Mouse (Mus musculus) limb, embryonic 11.5 days (tissue): ENCODE data around the gene Mat2a. TPM values are rescaled to one million over a fixed set of nuclear protein-coding genes. Genes with fewer than 3 reads are reported as not detected.

Experiments
- ATAC-seq: fragments of 200-750 bp; cut with Nextera tagmentation; 2 replicates; pipeline ENCODE4 v1.8.0; 2017; ENCODE audit warnings: low read depth; ENCODE audit not compliant: insufficient number of reproducible peaks, low FRiP score, low TSS enrichment
- DNase-seq: peaks from one replicate; pipeline ENCODE4 v3.0.0-alpha.2; 2015; ENCODE audit warnings: low spot score
- H3K27ac ChIP-seq: fragments of 300-500 bp; sonication (generic); replicated peaks from 2 replicates; pipeline ENCODE4 v1.5.1; 2014; ENCODE audit warnings: low read depth, mild to moderate bottlenecking, low read length
- H3K27me3 ChIP-seq: fragments of 300-500 bp; sonication (generic); 2 replicates; pipeline ENCODE4 v1.6.1; 2014; ENCODE audit warnings: mild to moderate bottlenecking, low read length, mixed read lengths; ENCODE audit not compliant: control insufficient read depth, insufficient read depth
- H3K36me3 ChIP-seq: fragments of 300-500 bp; sonication (generic); 2 replicates; pipeline ENCODE4 v1.6.1; 2014; ENCODE audit warnings: mild to moderate bottlenecking, low read length, moderate library complexity, mixed read lengths; ENCODE audit not compliant: control insufficient read depth, insufficient read depth
- H3K4me1 ChIP-seq: fragments of 300-500 bp; sonication (generic); 2 replicates; pipeline ENCODE4 v1.6.1; 2014; ENCODE audit warnings: low read length, mixed read lengths; ENCODE audit not compliant: control insufficient read depth, insufficient read depth
- H3K4me2 ChIP-seq: fragments of 300-500 bp; sonication (generic); 2 replicates; pipeline ENCODE4 v1.6.1; 2014; ENCODE audit warnings: low read depth, mild to moderate bottlenecking, moderate library complexity; ENCODE audit not compliant: severe bottlenecking
- H3K4me3 ChIP-seq: fragments of 300-500 bp; sonication (generic); 2 replicates; pipeline ENCODE4 v1.5.1; 2014; ENCODE audit warnings: low read depth, low read length
- H3K9ac ChIP-seq: fragments of 300-500 bp; sonication (generic); 2 replicates; pipeline ENCODE4 v1.6.1; 2014; ENCODE audit warnings: mild to moderate bottlenecking, low read length
- H3K9me3 ChIP-seq: fragments of 300-500 bp; sonication (generic); 2 replicates; pipeline ENCODE4 v1.6.1; 2016; ENCODE audit warnings: low read length; ENCODE audit not compliant: control insufficient read depth
- WGBS: fragments of 180-500 bp; shearing (Covaris S2); extraction: QIAGEN DNeasy Blood & Tissue Kit; methylation state at CpG from one replicate; pipeline ENCODE4 v1.1.7; 2014; 5-methylcytosine and 5-hydroxymethylcytosine counted together
- polyA plus RNA-seq: library from polyadenylated mRNA; unstranded; fragments of >200 nt; fragmentation: Nextera tagmentation; extraction: Ambion mirVana; gene quantifications from 2 replicates; pipeline ENCODE4 v1.2.1, GENCODE M21; 2014

Mat2a gene
- polyA plus RNA-seq, 1 experiment from 2014 or later = 490 TPM

DNA sequence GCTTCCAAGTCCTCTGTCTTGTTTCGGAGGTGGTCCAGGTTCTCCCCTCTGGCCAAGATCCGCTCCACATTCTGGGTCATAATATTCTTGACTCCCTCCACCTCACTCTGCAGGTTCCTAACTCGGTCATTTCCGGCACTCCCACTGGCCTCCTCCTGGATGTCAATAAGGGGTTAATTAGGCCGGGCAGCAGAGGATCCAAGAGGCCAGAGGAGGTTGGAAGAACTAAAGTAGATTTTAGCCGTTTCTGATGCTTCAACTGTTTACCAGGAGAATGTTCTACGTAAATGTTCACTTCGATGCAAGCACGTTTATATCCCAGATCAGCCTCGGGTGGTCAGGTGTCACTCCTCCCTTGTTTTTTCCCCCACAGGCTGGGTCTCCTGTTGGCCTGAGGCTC lies 51.1 kb downstream of the Mat2a start:
- Histone ChIP-seq H3K9me3 (no peaks in the 10 kb centered on the region), H3K4me2 (peak overlapping the region; percentile 3; the same call in 1 of the 2 replicates), H3K4me3 (no peak overlapping the region), H3K4me1 (peaks cover 17% of the 10 kb centered on the region), H3K36me3 (no peaks in the 10 kb centered on the region; the same call in 1 of the 2 replicates), H3K9ac (no peak overlapping the region), H3K27me3 (no peaks in the 10 kb centered on the region), H3K27ac (no peak overlapping the region)
- 43% methylated on average over 10 of the region's 10 CpGs for WGBS
- DNase-seq (no peak), ATAC-seq (no peak)

- Histone ChIP-seq H3K9me3 (no peaks in the 10 kb centered on the region), H3K27ac (no peak overlapping the region), H3K4me1 (peaks cover 17% of the 10 kb centered on the region), H3K4me2 (peak overlapping the region; percentile 3; the same call in 1 of the 2 replicates), H3K36me3 (no peaks in the 10 kb centered on the region; the same call in 1 of the 2 replicates), H3K27me3 (no peaks in the 10 kb centered on the region), H3K9ac (no peak overlapping the region), H3K4me3 (no peak overlapping the region)
- DNase-seq (no peak), ATAC-seq (no peak)
- 47% methylated on average over 3 of the region's 3 CpGs for WGBS
These were observed 51.5 kb downstream of the Mat2a start for GRCm38 (mm10) chr6:72387816-72388215.

DNA sequence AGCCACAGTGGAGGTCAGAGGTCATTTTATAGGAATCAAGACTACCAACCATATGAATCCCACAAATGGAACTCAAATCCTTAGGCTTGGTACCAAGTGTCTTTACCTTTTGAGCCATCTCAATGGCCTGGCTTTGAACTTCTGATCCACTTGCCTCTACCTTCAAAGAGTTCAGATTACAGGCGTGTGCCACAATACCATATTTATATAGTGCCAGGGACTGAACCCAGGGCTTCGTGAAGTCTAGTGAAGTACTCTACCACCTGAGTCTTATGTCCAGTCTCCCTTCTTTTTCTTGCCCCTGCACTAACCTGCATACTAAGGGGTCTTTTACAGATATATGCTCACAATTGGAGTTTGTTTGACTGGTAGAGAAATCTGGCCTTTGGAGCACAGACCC lies 52.8 kb downstream of the Mat2a start:
- DNase-seq (no peak), ATAC-seq (no peak)
- H3K4me2 ChIP-seq = no peak overlapping the region
- no peak overlapping the region for H3K4me3 ChIP-seq
- H3K9me3 ChIP-seq = no peaks in the 10 kb centered on the region
- H3K9ac ChIP-seq = no peak overlapping the region
- H3K36me3 ChIP-seq = no peaks in the 10 kb centered on the region; the same call in 1 of the 2 replicates
- 90% methylated on average over 2 of the region's 2 CpGs for WGBS
- no peak overlapping the region for H3K27ac ChIP-seq
- peaks cover 17% of the 10 kb centered on the region for H3K4me1 ChIP-seq
- H3K27me3 ChIP-seq = no peaks in the 10 kb centered on the region

GRCm38 (mm10) chr6:72385258-72385657 lies 54.1 kb downstream of the Mat2a start:
- ATAC-seq (no peak), DNase-seq (no peak)
- Histone ChIP-seq H3K9ac (no peak overlapping the region), H3K27me3 (no peaks in the 10 kb centered on the region; the same call in 1 of the 2 replicates), H3K9me3 (no peaks in the 10 kb centered on the region), H3K4me2 (no peak overlapping the region), H3K36me3 (no peaks in the 10 kb centered on the region; the same call in 1 of the 2 replicates), H3K4me1 (peaks cover 19% of the 10 kb centered on the region), H3K4me3 (no peak overlapping the region), H3K27ac (no peak overlapping the region)
- WGBS = 84% methylated on average over 4 of the region's 4 CpGs

DNA sequence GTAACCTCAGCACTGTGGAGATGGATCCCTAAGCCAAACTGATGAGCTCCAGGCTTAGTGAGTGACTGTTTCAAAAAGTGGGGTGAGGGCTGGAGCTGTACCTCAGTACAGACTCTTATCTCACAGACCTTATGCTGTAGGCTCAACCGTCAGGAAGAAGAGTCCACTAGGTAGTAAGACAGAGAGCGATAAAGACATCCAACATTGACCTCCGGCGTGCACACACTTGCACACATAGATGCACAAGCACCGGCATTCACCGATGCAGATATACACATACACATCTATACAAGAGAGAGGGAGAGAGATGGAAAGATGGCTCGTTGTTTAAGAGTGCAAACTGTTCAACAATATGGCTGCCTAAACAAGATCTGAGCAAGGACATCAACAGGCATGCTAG lies 55.4 kb downstream of the Mat2a start:
- no peaks in the 10 kb centered on the region for H3K9me3 ChIP-seq
- no peak overlapping the region for H3K4me3 ChIP-seq
- H3K27me3 ChIP-seq = peaks cover 3% of the 10 kb centered on the region; the same call in 1 of the 2 replicates
- WGBS = 93% methylated on average over 7 of the region's 7 CpGs
- no peak overlapping the region for H3K4me2 ChIP-seq
- no peak overlapping the region for H3K9ac ChIP-seq
- ATAC-seq (no peak), DNase-seq (no peak)
- no peak overlapping the region for H3K27ac ChIP-seq
- no peaks in the 10 kb centered on the region; the same call in 1 of the 2 replicates for H3K36me3 ChIP-seq
- H3K4me1 ChIP-seq = peaks cover 16% of the 10 kb centered on the region

DNA sequence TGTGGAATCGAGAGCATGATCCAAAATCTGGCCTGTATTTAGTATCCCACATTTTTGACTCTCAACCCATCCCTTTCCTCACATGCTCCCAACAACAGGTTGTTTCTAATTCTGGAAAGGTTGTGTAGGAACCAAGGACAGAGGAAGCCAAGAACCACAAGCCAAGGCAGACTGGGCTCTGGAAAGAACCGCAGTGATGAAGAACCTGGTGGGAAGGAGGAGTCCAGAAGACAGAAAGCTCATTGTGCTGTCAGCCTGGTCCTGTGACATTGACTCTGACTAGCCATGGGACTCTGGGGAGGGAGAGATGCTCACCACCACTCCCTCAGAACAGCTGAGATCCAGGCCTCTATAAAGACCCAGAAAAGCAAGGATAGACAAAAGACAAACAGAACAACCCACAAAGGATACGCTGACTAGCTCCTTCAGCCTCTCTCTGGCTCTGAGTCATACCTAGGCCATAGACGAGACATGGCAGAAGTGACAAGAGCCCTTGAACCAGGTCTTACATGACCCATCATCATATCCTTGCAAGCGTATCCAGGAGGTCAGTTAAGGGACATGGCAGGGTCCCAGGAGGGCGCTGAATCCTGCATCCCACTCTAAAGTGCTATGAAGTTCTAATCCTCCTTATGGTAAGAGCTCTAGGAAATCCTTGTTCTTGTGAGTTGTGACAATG lies 56.1 kb downstream of the Mat2a start:
- WGBS = 87% methylated on average over 6 of the region's 6 CpGs
- Histone ChIP-seq H3K4me3 (no peak overlapping the region), H3K4me1 (peaks cover 10% of the 10 kb centered on the region), H3K27ac (no peak overlapping the region), H3K9ac (no peak overlapping the region), H3K27me3 (peaks cover 3% of the 10 kb centered on the region; the same call in 1 of the 2 replicates), H3K36me3 (no peaks in the 10 kb centered on the region; the same call in 1 of the 2 replicates), H3K4me2 (no peak overlapping the region), H3K9me3 (no peaks in the 10 kb centered on the region)
- ATAC-seq (no peak), DNase-seq (no peak)

Other genes starting within 250 kb of the Mat2a start
- 22.3 and 22.9 TPM in 2 replicates for gene Atoh8, start 204.0 kb downstream of the Mat2a start, polyA plus RNA-seq
- not detected in 2 replicates for gene Sftpb, start 134.9 kb downstream of the Mat2a start, polyA plus RNA-seq
- gene Usp39, start 94.4 kb downstream of the Mat2a start, polyA plus RNA-seq = 98.7 and 101 TPM in 2 replicates
- 20.2 and 20.6 TPM in 2 replicates for gene 0610030E20Rik, start 92.2 kb downstream of the Mat2a start, polyA plus RNA-seq
- 10.7 and 10.8 TPM in 2 replicates for gene Tmem150a, start 84.1 kb downstream of the Mat2a start, polyA plus RNA-seq
- gene Rnf181, start 72.6 kb downstream of the Mat2a start, polyA plus RNA-seq = 92.1 and 96.0 TPM in 2 replicates
- 15.2 and 17.0 TPM in 2 replicates for gene Vamp5, start 59.1 kb downstream of the Mat2a start, polyA plus RNA-seq
- gene Vamp8, start 48.9 kb downstream of the Mat2a start, polyA plus RNA-seq = 81.4 and 87.4 TPM in 2 replicates
- 16.0 and 17.9 TPM in 2 replicates for gene Ggcx, start 25.2 kb downstream of the Mat2a start, polyA plus RNA-seq
- gene Sh2d6, start 82.1 kb upstream of the Mat2a start, polyA plus RNA-seq = 0.17 TPM in 1 of 2 replicates, not detected in the other
- 24.5 and 26.5 TPM in 2 replicates for gene Capg, start 104.8 kb upstream of the Mat2a start, polyA plus RNA-seq
- 15.8 and 16.8 TPM in 2 replicates for gene Elmod3, start 158.9 kb upstream of the Mat2a start, polyA plus RNA-seq
- 10.5 and 11.2 TPM in 2 replicates for gene Retsat, start 158.9 kb upstream of the Mat2a start, polyA plus RNA-seq
- gene Tgoln1, start 177.4 kb upstream of the Mat2a start, polyA plus RNA-seq = 24.6 and 25.2 TPM in 2 replicates